In the genomic region with DNA sequence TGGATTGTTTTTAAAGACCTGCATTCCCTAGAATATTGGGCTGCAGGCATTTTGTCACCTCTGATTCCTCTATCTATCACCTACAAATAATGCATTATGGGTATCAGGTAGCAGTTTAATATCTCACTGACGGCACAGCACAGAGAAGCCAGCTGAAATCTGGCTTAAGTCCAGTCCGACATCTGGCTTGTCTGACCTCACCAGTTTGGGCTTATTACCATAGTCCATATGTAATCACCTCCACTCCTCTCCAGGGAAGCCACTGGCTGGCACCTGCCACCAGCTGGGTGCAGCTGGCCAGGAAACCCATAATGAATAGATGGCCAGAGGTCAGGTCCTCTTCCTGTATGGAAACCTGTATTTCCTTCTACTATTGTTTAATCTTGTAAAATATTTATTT, we compare ENCODE assay signal across 14 mouse cellular contexts. TPM values are rescaled to one million over a fixed set of nuclear protein-coding genes. Genes with fewer than 3 reads are reported as not detected.
A peak's percentile ranks its signal among the peaks of the same experiment; 100 is the strongest.
DNase-seq lines count a peak whose midpoint lies in the region; ATAC-seq lines count a peak whose summit lies in the region.
"Had no signal": no experiment of that assay in that cellular context is flagged by ENCODE, and none has a peak within 500 bp of the region (broad histone marks: within the 10 kb centered on the region; RNA-seq: fewer than 3 reads in every experiment).

No protein-coding gene starts in this region.

- no peaks in the 10 kb centered on the region for H3K27me3 ChIP-seq in forebrain, embryonic 14.5 days (replicated peaks; ENCODE audit: control insufficient read depth, insufficient read depth, low read length)
- H3K27me3 ChIP-seq in forebrain, embryonic 15.5 days, result no peaks in the 10 kb centered on the region
- no peaks in the 10 kb centered on the region for H3K27me3 ChIP-seq in kidney, embryonic 15.5 days
- H3K27me3 ChIP-seq in lung, embryonic 15.5 days, result no peaks in the 10 kb centered on the region
- H3K27me3 ChIP-seq in stomach, embryonic 16.5 days (ENCODE audit: control insufficient read depth, insufficient read depth, low read length), result no peaks in the 10 kb centered on the region
- H3K27me3 ChIP-seq: embryonic facial prominence, embryonic 15.5 days; heart, embryonic 12.5 days had no signal

- H3K4me2 ChIP-seq in forebrain, embryonic 14.5 days (ENCODE audit: low read length), result no peak overlapping the region
- H3K4me2 ChIP-seq in forebrain, embryonic 15.5 days (replicated peaks), result no peak overlapping the region
- H3K4me2 ChIP-seq in kidney, embryonic 15.5 days, result no peak overlapping the region
- H3K4me2 ChIP-seq in lung, embryonic 15.5 days, result no peak overlapping the region
- no peak overlapping the region for H3K4me2 ChIP-seq in stomach, embryonic 16.5 days (ENCODE audit: low read depth, low read length)
- H3K4me2 ChIP-seq: embryonic facial prominence, embryonic 15.5 days; heart, embryonic 12.5 days had no signal

- H3K4me1 ChIP-seq in forebrain, embryonic 14.5 days (ENCODE audit: control insufficient read depth, insufficient read depth, low read length), result peaks cover 3% of the 10 kb centered on the region; the same call in 1 of the 2 replicates
- H3K4me1 ChIP-seq in forebrain, embryonic 15.5 days, result peaks cover 6% of the 10 kb centered on the region
- peaks cover 30% of the 10 kb centered on the region for H3K4me1 ChIP-seq in kidney, embryonic 15.5 days
- H3K4me1 ChIP-seq in lung, embryonic 15.5 days, result peaks cover 25% of the 10 kb centered on the region
- H3K4me1 ChIP-seq in stomach, embryonic 16.5 days (ENCODE audit: control insufficient read depth, insufficient read depth, low read length), result peaks cover 13% of the 10 kb centered on the region

- no peak for ATAC-seq in forebrain, embryonic 14.5 days
- no peak for ATAC-seq in forebrain, embryonic 15.5 days (replicated peaks)
- ATAC-seq in kidney, embryonic 15.5 days (replicated peaks; ENCODE audit: low FRiP score), result no peak
- no peak; the same call in 1 of the 2 replicates for ATAC-seq in lung, embryonic 15.5 days (ENCODE audit: borderline replicate concordance, extremely low read depth, low FRiP score, low TSS enrichment)
- no peak for ATAC-seq in stomach, embryonic 16.5 days (ENCODE audit: insufficient read depth, low FRiP score)

- no peaks in the 10 kb centered on the region for H3K9me3 ChIP-seq in forebrain, embryonic 14.5 days (replicated peaks; ENCODE audit: control insufficient read depth, low read length)
- no peaks in the 10 kb centered on the region for H3K9me3 ChIP-seq in forebrain, embryonic 15.5 days
- H3K9me3 ChIP-seq in kidney, embryonic 15.5 days (replicated peaks), result no peaks in the 10 kb centered on the region
- no peaks in the 10 kb centered on the region for H3K9me3 ChIP-seq in lung, embryonic 15.5 days
- H3K9me3 ChIP-seq in stomach, embryonic 16.5 days (replicated peaks; ENCODE audit: control insufficient read depth, low read length), result no peaks in the 10 kb centered on the region
- H3K9me3 ChIP-seq: embryonic facial prominence, embryonic 15.5 days; heart, embryonic 12.5 days had no signal

- no peaks in the 10 kb centered on the region for H3K36me3 ChIP-seq in forebrain, embryonic 14.5 days (ENCODE audit: control insufficient read depth, insufficient read depth, low read length)
- no peaks in the 10 kb centered on the region for H3K36me3 ChIP-seq in forebrain, embryonic 15.5 days
- peaks cover 38% of the 10 kb centered on the region for H3K36me3 ChIP-seq in kidney, embryonic 15.5 days
- H3K36me3 ChIP-seq in lung, embryonic 15.5 days, result peaks cover 10% of the 10 kb centered on the region; the same call in 1 of the 2 replicates
- no peaks in the 10 kb centered on the region for H3K36me3 ChIP-seq in stomach, embryonic 16.5 days (ENCODE audit: control insufficient read depth, insufficient read depth, low read length)

- no peak overlapping the region for H3K4me3 ChIP-seq in forebrain, embryonic 14.5 days (ENCODE audit: low read depth, low read length)
- H3K4me3 ChIP-seq in forebrain, embryonic 15.5 days, result no peak overlapping the region
- no peak overlapping the region for H3K4me3 ChIP-seq in kidney, embryonic 15.5 days (replicated peaks)
- no peak overlapping the region for H3K4me3 ChIP-seq in lung, embryonic 15.5 days
- H3K4me3 ChIP-seq in stomach, embryonic 16.5 days (replicated peaks; ENCODE audit: low read length), result no peak overlapping the region
- H3K4me3 ChIP-seq: embryonic facial prominence, embryonic 15.5 days; heart, embryonic 12.5 days had no signal

- H3K9ac ChIP-seq in forebrain, embryonic 14.5 days (ENCODE audit: low read length), result no peak overlapping the region
- H3K9ac ChIP-seq in forebrain, embryonic 15.5 days (replicated peaks), result no peak overlapping the region
- no peak overlapping the region for H3K9ac ChIP-seq in kidney, embryonic 15.5 days
- no peak overlapping the region for H3K9ac ChIP-seq in lung, embryonic 15.5 days
- H3K9ac ChIP-seq in stomach, embryonic 16.5 days (ENCODE audit: low read length), result no peak overlapping the region
- H3K9ac ChIP-seq: embryonic facial prominence, embryonic 15.5 days had no signal

- WGBS in forebrain, embryonic 14.5 days, result 69% methylated on average over 2 of the region's 2 CpGs
- 66% methylated on average over 2 of the region's 2 CpGs for WGBS in forebrain, embryonic 15.5 days
- 34% methylated on average over 2 of the region's 2 CpGs for WGBS in kidney, embryonic 15.5 days
- WGBS in lung, embryonic 15.5 days, result 43% methylated on average over 2 of the region's 2 CpGs
- WGBS in stomach, embryonic 16.5 days, result 32% methylated on average over 2 of the region's 2 CpGs

- intact Hi-C loops in left cerebral cortex, postnatal 10 days (cut with DNase I), result loop anchor here (5.0 kb wide), 1 partner anchor 283 kb away; a partner anchor contains a TSS

- peak; percentile 12 for DNase-seq in forebrain, embryonic 14.5 days (ENCODE audit: low spot score)
- DNase-seq in kidney, adult 9 months, result no peak
- DNase-seq in lung, postnatal 14 days, result no peak
- DNase-seq in left cerebral cortex, postnatal 10 days (ENCODE audit: extremely low spot score in 1 of 2, low spot score in 2 of 2), result no peak
- DNase-seq: adrenal gland, postnatal 25 days; gastrocnemius, postnatal 36 days; layer of hippocampus, postnatal 36 days; midbrain, embryonic 14.5 days had no signal

- H3K27ac ChIP-seq in forebrain, embryonic 14.5 days (ENCODE audit: low read depth, low read length), result no peak overlapping the region
- H3K27ac ChIP-seq in forebrain, embryonic 15.5 days (replicated peaks), result no peak overlapping the region
- H3K27ac ChIP-seq in kidney, embryonic 15.5 days, result peak overlapping the region; percentile 81
- peak overlapping the region; percentile 59; the same call in 1 of the 2 replicates for H3K27ac ChIP-seq in lung, embryonic 15.5 days
- H3K27ac ChIP-seq in stomach, embryonic 16.5 days (ENCODE audit: low read length), result peak overlapping the region; percentile 52; the same call in 1 of the 2 replicates

RNA-seq across cellular contexts. Expression of a gene that starts 35.6 kb away (rescaled TPM):
- 5.7 and 6.4 TPM in 2 replicates for polyA plus RNA-seq in forebrain, embryonic 14.5 days (2014; fragmentation: Nextera tagmentation; extraction: Ambion mirVana)
- polyA plus RNA-seq in forebrain, embryonic 15.5 days (2015; fragmentation: Nextera tagmentation; extraction: Ambion mirVana), result 5.6 and 7.7 TPM in 2 replicates
- polyA plus RNA-seq in kidney, embryonic 15.5 days (2015; fragmentation: Nextera tagmentation; extraction: Ambion mirVana), result 24.9 and 26.2 TPM in 2 replicates
- polyA plus RNA-seq in lung, embryonic 15.5 days (2015; fragmentation: Nextera tagmentation; extraction: Ambion mirVana), result 19.0 and 22.2 TPM in 2 replicates
- polyA plus RNA-seq in stomach, embryonic 16.5 days (2015; fragmentation: Nextera tagmentation; extraction: Ambion mirVana), result 17.4 and 17.6 TPM in 2 replicates
- total RNA-seq in left cerebral cortex, postnatal 10 days (2021), result 10 to 100 TPM; 18.6 to 25.5 TPM

Comparison
In these comparisons a context has a peak if more than half of its experiments do, and no peak if none do; other contexts are left out.
1. H3K27ac ChIP-seq: peak in kidney, embryonic 15.5 days (single experiment), lung, embryonic 15.5 days (single experiment) and stomach, embryonic 16.5 days (single experiment); none in forebrain, embryonic 14.5 days (single experiment) and forebrain, embryonic 15.5 days (single experiment).